Mouse (Mus musculus) T-helper 2 cell (primary cell): Measurements from ENCODE around the gene Aurka.

Experiments
- in situ Hi-C: fragments of 300-600 bp; cut with MboI, MseI; formaldehyde crosslinking; loops from one replicate; pipeline ENCODE4 v1.15.1; 2025; ENCODE audit warnings: high pct_unique_total_duplicates

Gene Aurka

GRCm38 (mm10) chr2:172338206-172338942, 32.0 kb downstream of the Aurka start:
- in situ Hi-C loops, result no loop called here

- in situ Hi-C loops, result no loop called here
These were observed 41.2 kb downstream of the Aurka start for GRCm38 (mm10) chr2:172329179-172329578.

- in situ Hi-C loops, result no loop called here
These were observed 42.1 kb downstream of the Aurka start for GRCm38 (mm10) chr2:172328248-172328647.

- in situ Hi-C loops, result loop anchor here (25.0 kb wide), 1 partner anchor 1916 kb away; no protein-coding TSS in a partner anchor
These were observed 49.5 kb downstream of the Aurka start for GRCm38 (mm10) chr2:172320878-172321277.

GRCm38 (mm10) chr2:172311731-172312130, 58.6 kb downstream of the Aurka start:
- in situ Hi-C loops, result loop anchor here (25.0 kb wide), 1 partner anchor 1926 kb away; no protein-coding TSS in a partner anchor

GRCm38 (mm10) chr2:172306544-172306943, 63.8 kb downstream of the Aurka start:
- in situ Hi-C loops, result loop anchor here (25.0 kb wide), 1 partner anchor 1931 kb away; no protein-coding TSS in a partner anchor
